Mouse (Mus musculus) cerebellum, adult 9-11 months (tissue): ENCODE data around the gene Arhgap6.

Experiments
- DNase-seq: peaks from one replicate; pipeline ENCODE4 v3.0.0; 2022

The Arhgap6 gene

GRCm38 (mm10) chrX:169123773-169124151 lies 328.9 kb downstream of the Arhgap6 start:
- no peak for DNase-seq

- DNase-seq = no peak
These were observed 344.9 kb downstream of the Arhgap6 start for GRCm38 (mm10) chrX:169139758-169140157.

GRCm38 (mm10) chrX:169140467-169140866 lies 345.6 kb downstream of the Arhgap6 start:
- no peak for DNase-seq

GRCm38 (mm10) chrX:169153805-169154204 lies 358.9 kb downstream of the Arhgap6 start:
- no peak for DNase-seq

- no peak for DNase-seq
These were observed 363.5 kb downstream of the Arhgap6 start for GRCm38 (mm10) chrX:169158385-169158784.

GRCm38 (mm10) chrX:169170981-169171380 lies 376.1 kb downstream of the Arhgap6 start:
- no peak for DNase-seq

GRCm38 (mm10) chrX:169173796-169174195 lies 378.9 kb downstream of the Arhgap6 start:
- DNase-seq = no peak

- DNase-seq = no peak
These were observed 383.7 kb downstream of the Arhgap6 start for GRCm38 (mm10) chrX:169178634-169179033.

GRCm38 (mm10) chrX:169187100-169187499 lies 392.2 kb downstream of the Arhgap6 start, which contains the start of gene Amelx:
TSS of gene Amelx (minus strand) at chrX:169187200.
- no peak for DNase-seq

GRCm38 (mm10) chrX:169210019-169210418 lies 415.1 kb downstream of the Arhgap6 start:
- DNase-seq = no peak

GRCm38 (mm10) chrX:169220064-169220463 lies 425.2 kb downstream of the Arhgap6 start:
- no peak for DNase-seq

GRCm38 (mm10) chrX:169222357-169223062 lies 427.6 kb downstream of the Arhgap6 start:
- DNase-seq = no peak

- no peak for DNase-seq
These were observed 461.0 kb downstream of the Arhgap6 start for GRCm38 (mm10) chrX:169255915-169256314.

- DNase-seq = no peak
These were observed 461.8 kb downstream of the Arhgap6 start for GRCm38 (mm10) chrX:169256741-169257140.

- no peak for DNase-seq
These were observed 466.1 kb downstream of the Arhgap6 start for GRCm38 (mm10) chrX:169261034-169261433.

- no peak for DNase-seq
These were observed 467.3 kb downstream of the Arhgap6 start for GRCm38 (mm10) chrX:169262212-169262611.

- no peak for DNase-seq
These were observed 468.7 kb downstream of the Arhgap6 start for GRCm38 (mm10) chrX:169263433-169264172.

GRCm38 (mm10) chrX:169299579-169299978 lies 504.7 kb downstream of the Arhgap6 start:
- no peak for DNase-seq

GRCm38 (mm10) chrX:169302271-169303045 lies 507.6 kb downstream of the Arhgap6 start:
- DNase-seq = no peak

GRCm38 (mm10) chrX:169303945-169304344 lies 509.0 kb downstream of the Arhgap6 start:
- DNase-seq = peak; percentile 7

- DNase-seq = no peak
These were observed 513.7 kb downstream of the Arhgap6 start for GRCm38 (mm10) chrX:169308559-169308958.

- DNase-seq = no peak
These were observed 524.3 kb downstream of the Arhgap6 start for GRCm38 (mm10) chrX:169319066-169319760.
